Mouse (Mus musculus) embryonic facial prominence, embryonic 11.5 days (tissue): Measurements from ENCODE around the gene Irf9. TPM values are rescaled to one million over a fixed set of nuclear protein-coding genes. Genes with fewer than 3 reads are reported as not detected.

Experiments
- ATAC-seq: fragments of 200-750 bp; cut with Nextera tagmentation; replicated peaks from 2 replicates; pipeline ENCODE4 v1.8.0; 2017; ENCODE audit warnings: low read depth; ENCODE audit not compliant: insufficient number of reproducible peaks, low FRiP score, low TSS enrichment
- DNase-seq: peaks from one replicate; pipeline ENCODE4 v3.0.0-alpha.2; 2015; ENCODE audit warnings: low spot score
- H3K27ac ChIP-seq: fragments of 300-500 bp; sonication (generic); replicated peaks from 2 replicates; pipeline ENCODE4 v1.5.1; 2014; ENCODE audit warnings: mild to moderate bottlenecking, low read depth, low read length, control low read depth
- H3K27me3 ChIP-seq: fragments of 300-500 bp; sonication (generic); 2 replicates; pipeline ENCODE4 v1.6.1; 2014; ENCODE audit warnings: mild to moderate bottlenecking, low read length, moderate library complexity, mixed read lengths; ENCODE audit not compliant: control insufficient read depth, insufficient read depth
- H3K36me3 ChIP-seq: fragments of 300-500 bp; sonication (generic); replicated peaks from 2 replicates; pipeline ENCODE4 v1.6.1; 2014; ENCODE audit warnings: low read depth, mild to moderate bottlenecking, low read length, moderate library complexity, mixed read lengths; ENCODE audit not compliant: control insufficient read depth, insufficient read depth
- H3K4me1 ChIP-seq: fragments of 300-500 bp; sonication (generic); 2 replicates; pipeline ENCODE4 v1.6.1; 2014; ENCODE audit warnings: low read length, mixed read lengths; ENCODE audit not compliant: control insufficient read depth, insufficient read depth
- H3K4me2 ChIP-seq: fragments of 300-500 bp; sonication (generic); 2 replicates; pipeline ENCODE4 v1.6.1; 2014; ENCODE audit warnings: low read depth, mild to moderate bottlenecking, control low read depth, low read length, moderate library complexity
- H3K4me3 ChIP-seq: fragments of 300-500 bp; sonication (generic); 2 replicates; pipeline ENCODE4 v1.5.1; 2014; ENCODE audit warnings: low read depth, low read length, control low read depth
- H3K9ac ChIP-seq: fragments of 300-500 bp; sonication (generic); replicated peaks from 2 replicates; pipeline ENCODE4 v1.6.1; 2014; ENCODE audit warnings: mild to moderate bottlenecking, control low read depth, low read length
- H3K9me3 ChIP-seq: fragments of 300-500 bp; sonication (generic); replicated peaks from 2 replicates; pipeline ENCODE4 v1.6.1; 2016; ENCODE audit warnings: mild to moderate bottlenecking, low read length, inconsistent platforms, mixed read lengths; ENCODE audit not compliant: control insufficient read depth
- WGBS: fragments of 180-500 bp; shearing (Covaris S2); extraction: QIAGEN DNeasy Blood & Tissue Kit; methylation state at CpG from one replicate; pipeline ENCODE4 v1.1.7; 2014; 5-methylcytosine and 5-hydroxymethylcytosine counted together
- polyA plus RNA-seq: library from polyadenylated mRNA; unstranded; fragments of >200 nt; fragmentation: Nextera tagmentation; extraction: Ambion mirVana; gene quantifications from 2 replicates; pipeline ENCODE4 v1.2.1, GENCODE M21; 2014

Gene Irf9
- polyA plus RNA-seq, 1 experiment from 2014 or later, result 5.2 TPM

DNA sequence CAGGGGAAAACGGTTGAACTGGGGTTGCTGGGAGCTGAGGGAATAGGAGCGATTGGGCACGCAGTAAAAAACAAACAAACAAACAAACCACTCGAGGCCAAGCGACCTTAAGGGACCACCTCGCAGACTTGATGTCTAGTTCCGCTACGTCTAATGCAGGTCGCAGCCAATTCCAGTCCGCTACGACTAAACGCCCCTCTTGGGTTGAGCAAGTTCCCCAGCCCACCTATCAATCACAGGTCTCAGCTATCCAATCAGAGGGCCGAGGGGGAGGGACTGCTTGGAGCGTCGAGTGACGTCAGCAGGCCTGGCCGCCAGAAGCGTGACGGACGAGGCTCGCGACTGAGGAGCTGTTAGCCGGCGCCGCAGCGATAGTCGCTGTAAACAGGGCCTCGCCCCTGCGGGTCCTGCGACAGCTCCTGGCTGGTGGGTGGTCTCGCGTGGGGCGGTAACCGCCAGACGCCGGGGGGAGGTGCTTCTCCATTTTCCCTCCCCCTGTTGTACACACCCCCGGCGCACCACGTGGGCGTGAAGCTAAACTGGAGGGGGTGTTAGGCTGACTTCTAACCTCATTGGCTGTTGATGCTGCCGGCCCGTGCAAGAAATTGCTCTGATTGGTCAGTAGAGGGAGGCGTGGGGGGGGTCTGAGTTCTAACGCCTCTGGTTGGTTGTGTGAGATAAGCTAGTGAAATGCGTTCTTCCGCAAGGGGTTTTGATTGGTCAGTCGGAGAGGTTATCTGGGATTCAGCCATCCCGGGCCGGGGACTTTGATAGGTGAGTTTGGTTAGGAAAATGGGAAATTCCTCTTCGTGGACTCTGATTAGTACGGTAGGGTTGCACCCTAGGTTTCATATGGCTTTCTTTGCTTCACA is 42.9 kb upstream of the Irf9 start, which contains the start of gene A730061H03Rik:
Gene A730061H03Rik (minus strand): TSS at position 205 of the 872 bp plus-strand sequence.
- Histone ChIP-seq H3K4me1 (peaks cover 4% of the 10 kb centered on the region; the same call in 1 of the 2 replicates), H3K36me3 (no peaks in the 10 kb centered on the region; the same call in 1 of the 2 replicates), H3K27ac (peak within 1 kb of the TSS; percentile 90), H3K4me3 (peak within 1 kb of the TSS; percentile 56), H3K9ac (peak within 1 kb of the TSS; percentile 77), H3K27me3 (no peaks in the 10 kb centered on the region), H3K4me2 (peak within 1 kb of the TSS; percentile 64), H3K9me3 (no peaks in the 10 kb centered on the region)
- under 1% methylated on average over 51 of the region's 51 CpGs for WGBS
- ATAC-seq (peak; percentile 96), DNase-seq (peak; percentile 99)

DNA sequence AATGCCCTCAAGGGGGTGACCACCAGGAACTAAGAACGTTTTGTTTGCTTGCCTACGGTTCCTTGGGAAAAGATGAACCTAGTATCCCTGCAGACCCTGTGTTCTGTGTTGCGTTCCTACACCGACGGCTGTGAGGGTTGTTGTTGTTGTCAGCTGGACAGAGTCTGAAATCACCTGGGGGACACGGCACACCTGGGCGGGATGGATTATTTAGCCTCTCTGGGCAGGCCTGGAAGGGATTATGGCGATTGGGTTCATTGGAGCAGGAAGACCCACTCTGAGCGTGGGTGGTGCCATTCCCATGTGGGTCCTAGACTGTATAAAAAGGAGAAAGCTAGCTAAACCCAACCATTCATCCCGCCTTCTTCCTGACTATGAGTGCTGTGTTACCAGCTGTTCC is 41.5 kb upstream of the Irf9 start:
- no peak for ATAC-seq
- DNase-seq, result no peak
- peaks cover 3% of the 10 kb centered on the region for H3K36me3 ChIP-seq
- H3K4me2 ChIP-seq, result no peak overlapping the region
- H3K4me3 ChIP-seq, result no peak overlapping the region
- H3K9ac ChIP-seq, result no peak overlapping the region
- no peaks in the 10 kb centered on the region for H3K9me3 ChIP-seq
- H3K27ac ChIP-seq, result no peak overlapping the region
- WGBS, result 77% methylated on average over 10 of the region's 10 CpGs
- H3K4me1 ChIP-seq, result peaks cover 4% of the 10 kb centered on the region; the same call in 1 of the 2 replicates
- H3K27me3 ChIP-seq, result no peaks in the 10 kb centered on the region

DNA sequence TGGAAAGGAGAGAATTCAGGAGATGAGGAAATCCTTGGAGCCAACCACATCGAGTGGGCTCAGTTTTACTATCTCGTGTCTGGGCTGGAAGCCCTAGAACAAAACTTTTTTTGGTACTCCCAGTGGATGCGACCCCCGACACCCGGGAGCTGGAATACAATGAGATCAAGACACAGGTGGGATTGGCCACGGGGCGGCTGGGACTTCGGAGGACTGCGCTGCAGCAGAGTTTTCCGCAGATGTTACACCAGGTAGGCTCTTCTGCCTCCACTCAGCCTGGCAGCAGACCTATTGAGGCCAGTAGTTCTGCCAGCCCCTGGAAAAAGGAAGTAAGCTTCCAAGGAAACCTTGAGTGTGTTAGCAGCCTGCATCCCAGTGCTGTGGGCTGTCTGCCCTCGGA is 40.1 kb upstream of the Irf9 start:
- Histone ChIP-seq H3K4me1 (peaks cover 4% of the 10 kb centered on the region; the same call in 1 of the 2 replicates), H3K36me3 (peaks cover 3% of the 10 kb centered on the region), H3K27ac (no peak overlapping the region), H3K4me2 (no peak overlapping the region), H3K27me3 (no peaks in the 10 kb centered on the region), H3K4me3 (no peak overlapping the region), H3K9ac (no peak overlapping the region), H3K9me3 (no peaks in the 10 kb centered on the region)
- ATAC-seq (no peak), DNase-seq (no peak)
- 87% methylated on average over 11 of the region's 11 CpGs for WGBS

DNA sequence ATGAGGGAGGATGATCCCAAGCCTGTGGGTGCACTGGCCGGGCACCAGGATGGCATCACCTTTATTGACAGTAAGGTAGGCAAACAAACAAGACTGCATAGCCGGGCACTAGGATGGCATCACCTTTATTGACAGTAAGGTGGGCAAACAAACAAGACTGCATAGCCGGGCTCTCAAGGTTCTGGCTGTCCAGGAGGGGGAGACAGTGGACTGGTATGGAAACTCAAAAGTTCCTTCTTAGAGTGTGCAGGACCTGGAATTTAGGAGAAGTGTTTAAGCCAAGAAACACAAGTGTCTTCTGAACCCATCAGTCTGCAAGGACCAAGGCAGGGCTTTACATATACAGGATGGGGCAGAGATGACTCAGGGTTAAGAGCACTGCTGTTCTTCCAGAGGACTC is 37.6 kb upstream of the Irf9 start:
- ATAC-seq (no peak), DNase-seq (no peak)
- no peak overlapping the region for H3K4me3 ChIP-seq
- WGBS, result 87% methylated on average over 3 of the region's 3 CpGs
- H3K9ac ChIP-seq, result no peak overlapping the region
- peaks cover 4% of the 10 kb centered on the region; the same call in 1 of the 2 replicates for H3K4me1 ChIP-seq
- H3K36me3 ChIP-seq, result peaks cover 3% of the 10 kb centered on the region
- no peaks in the 10 kb centered on the region for H3K27me3 ChIP-seq
- no peaks in the 10 kb centered on the region for H3K9me3 ChIP-seq
- H3K4me2 ChIP-seq, result no peak overlapping the region
- H3K27ac ChIP-seq, result no peak overlapping the region

DNA sequence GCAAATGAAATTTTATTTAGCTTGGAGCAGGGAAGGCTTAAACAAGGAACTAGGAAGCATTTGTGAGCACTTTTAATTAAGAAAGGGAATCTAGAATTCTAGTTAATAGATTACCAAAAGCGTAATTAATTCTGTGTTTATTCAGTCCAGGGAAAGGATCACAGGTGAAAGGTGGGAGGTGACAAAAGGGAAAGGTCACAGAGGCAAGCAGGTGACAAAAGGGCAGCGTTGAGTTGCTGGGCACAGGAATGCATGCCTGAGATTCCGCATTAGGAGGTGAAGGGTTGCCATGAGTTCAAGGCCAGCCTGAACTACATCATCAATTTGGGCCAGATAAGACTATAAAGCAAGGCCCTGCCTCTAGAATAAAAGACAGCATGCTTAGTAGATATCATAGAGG is 35.9 kb upstream of the Irf9 start:
- no peak overlapping the region for H3K4me2 ChIP-seq
- ATAC-seq (no peak), DNase-seq (no peak)
- no peaks in the 10 kb centered on the region for H3K9me3 ChIP-seq
- no peaks in the 10 kb centered on the region for H3K4me1 ChIP-seq
- no peak overlapping the region for H3K27ac ChIP-seq
- H3K4me3 ChIP-seq, result no peak overlapping the region
- no peak overlapping the region for H3K9ac ChIP-seq
- H3K36me3 ChIP-seq, result peaks cover 3% of the 10 kb centered on the region
- WGBS, result 85% methylated on average over 3 of the region's 3 CpGs
- no peaks in the 10 kb centered on the region for H3K27me3 ChIP-seq

DNA sequence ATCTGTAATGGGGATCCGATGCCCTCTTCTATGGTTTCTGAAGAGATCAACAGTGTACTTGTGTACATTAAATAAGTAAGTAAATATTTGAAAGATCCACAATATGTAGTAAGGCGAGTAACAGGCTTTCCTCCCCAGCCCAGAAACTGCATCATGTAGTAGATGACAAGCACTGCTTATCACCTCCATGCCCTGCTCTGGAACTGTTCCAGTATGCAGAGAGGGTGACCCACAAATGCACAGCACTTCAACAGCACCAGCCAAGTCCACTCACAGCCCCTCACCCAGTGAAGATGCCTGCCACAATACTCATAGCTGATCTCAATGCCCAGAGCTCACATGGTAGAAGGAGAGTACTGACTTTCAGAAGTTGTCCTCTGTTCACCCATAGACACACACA is 32.8 kb upstream of the Irf9 start:
- H3K9ac ChIP-seq, result no peak overlapping the region
- 90% methylated on average over 2 of the region's 2 CpGs for WGBS
- ATAC-seq, result no peak
- H3K4me1 ChIP-seq, result no peaks in the 10 kb centered on the region
- H3K36me3 ChIP-seq, result peaks cover 3% of the 10 kb centered on the region
- no peak for DNase-seq
- no peak overlapping the region for H3K4me3 ChIP-seq
- no peaks in the 10 kb centered on the region for H3K9me3 ChIP-seq
- no peak overlapping the region for H3K27ac ChIP-seq
- no peaks in the 10 kb centered on the region for H3K27me3 ChIP-seq
- H3K4me2 ChIP-seq, result no peak overlapping the region

DNA sequence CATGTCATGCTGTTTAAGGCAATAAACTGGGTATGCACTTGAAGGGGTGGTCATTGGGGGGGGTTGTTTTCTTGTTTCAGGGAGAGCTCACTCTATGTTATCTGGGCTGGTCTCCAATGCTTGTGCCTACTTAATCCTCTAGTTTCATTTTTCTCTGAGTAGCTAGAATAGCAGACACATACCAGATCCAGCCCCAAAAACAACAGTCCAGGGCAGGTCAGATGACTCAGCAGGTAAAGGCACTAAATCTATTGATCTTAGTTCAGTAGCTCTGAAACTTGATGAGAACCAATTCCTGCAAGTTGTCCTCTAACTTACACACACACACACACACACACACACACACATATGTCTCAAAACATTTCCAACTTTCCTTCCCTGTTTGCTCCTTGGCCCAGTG is 31.6 kb upstream of the Irf9 start:
- no peak overlapping the region for H3K9ac ChIP-seq
- no peaks in the 10 kb centered on the region; the same call in 1 of the 2 replicates for H3K36me3 ChIP-seq
- H3K4me1 ChIP-seq, result no peaks in the 10 kb centered on the region
- no peaks in the 10 kb centered on the region for H3K9me3 ChIP-seq
- no peaks in the 10 kb centered on the region for H3K27me3 ChIP-seq
- H3K4me3 ChIP-seq, result no peak overlapping the region
- no peak overlapping the region for H3K4me2 ChIP-seq
- no peak for DNase-seq
- no peak for ATAC-seq
- H3K27ac ChIP-seq, result no peak overlapping the region

DNA sequence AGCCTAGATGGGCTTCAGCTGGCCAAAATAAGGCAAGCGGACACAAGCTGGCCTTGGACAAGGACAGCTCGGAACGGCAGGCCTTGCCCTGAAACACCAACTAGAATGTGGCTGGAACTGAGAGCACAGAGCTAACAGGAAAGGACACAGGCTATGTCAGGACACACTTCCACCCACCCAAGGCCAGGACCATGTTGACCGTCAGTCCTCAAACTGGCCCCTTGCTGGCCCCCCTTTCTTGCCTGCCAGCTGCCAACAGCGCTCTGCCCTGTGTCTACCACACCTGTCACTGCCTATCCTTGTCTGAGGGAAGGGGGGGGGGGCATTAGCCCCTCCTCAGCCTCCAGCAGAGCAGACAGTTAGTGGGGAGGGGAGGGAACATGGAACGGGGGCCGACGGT is 28.1 kb upstream of the Irf9 start, which contains the start of gene Fitm1:
Gene Fitm1 (plus strand): TSS at position 316 of the 400 bp plus-strand sequence.
- Histone ChIP-seq H3K4me2 (no peak within 1 kb of the TSS), H3K4me1 (peaks cover 4% of the 10 kb centered on the region; the same call in 1 of the 2 replicates), H3K36me3 (no peaks in the 10 kb centered on the region), H3K4me3 (no peak within 1 kb of the TSS), H3K9me3 (no peaks in the 10 kb centered on the region), H3K27me3 (no peaks in the 10 kb centered on the region), H3K27ac (no peak within 1 kb of the TSS), H3K9ac (no peak within 1 kb of the TSS)
- no peak for DNase-seq
- no peak for ATAC-seq
- 68% methylated on average over 8 of the region's 8 CpGs for WGBS
